Mouse (Mus musculus): ENCODE measurements at regions not wholly inside any gene's neighbourhood (a gene's known extent, or its start where the extent isn't known, plus 50 kb on each side); places are given as distances from the start of the nearest gene placed in this dataset.

DNA sequence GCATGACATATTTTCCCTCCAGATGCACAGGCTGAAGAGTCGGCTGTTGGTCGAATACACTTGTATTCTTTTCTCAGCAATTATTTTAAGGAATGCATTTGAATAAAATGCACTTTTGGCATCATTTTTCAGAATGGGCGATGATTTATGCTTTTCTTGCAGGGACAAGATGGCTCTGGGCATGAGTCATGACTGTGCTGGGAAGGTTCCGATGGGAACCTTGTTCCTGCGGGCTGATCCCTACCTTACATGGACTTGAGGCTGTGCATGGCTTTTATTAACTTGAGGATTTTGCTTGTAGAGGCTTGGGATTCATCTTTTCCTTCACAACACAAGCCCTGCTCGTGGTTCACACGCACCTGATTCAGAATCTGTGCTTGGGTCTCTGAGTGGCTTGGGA, 481.7 kb upstream of the Jag1 start:
- Histone ChIP-seq H3K36me3 (ENCODE audit: control insufficient read depth, insufficient read depth) (no peaks in the 10 kb centered on the region), H3K4me3 (no peak overlapping the region), H3K4me2 (ENCODE audit: low read depth) (peak overlapping the region; percentile 52), H3ac (ENCODE audit: control insufficient read depth, insufficient read length) (no peak overlapping the region), H3K27me3 (ENCODE audit: control insufficient read depth, insufficient read depth, insufficient read length) (no peaks in the 10 kb centered on the region), H3K79me2 (ENCODE audit: control insufficient read depth, insufficient read depth) (no peaks in the 10 kb centered on the region)
- no peak for TF ChIP-seq MAX (IDR thresholded peaks at IDR 0.05; ENCODE audit: low read depth)
- TF ChIP-seq CEBPB (IDR thresholded peaks at IDR 0.05; ENCODE audit: insufficient read depth, poor library complexity, severe bottlenecking) = 0 out of 2 replicates have a peak, but pooled peaks have one; percentile 11

DNA sequence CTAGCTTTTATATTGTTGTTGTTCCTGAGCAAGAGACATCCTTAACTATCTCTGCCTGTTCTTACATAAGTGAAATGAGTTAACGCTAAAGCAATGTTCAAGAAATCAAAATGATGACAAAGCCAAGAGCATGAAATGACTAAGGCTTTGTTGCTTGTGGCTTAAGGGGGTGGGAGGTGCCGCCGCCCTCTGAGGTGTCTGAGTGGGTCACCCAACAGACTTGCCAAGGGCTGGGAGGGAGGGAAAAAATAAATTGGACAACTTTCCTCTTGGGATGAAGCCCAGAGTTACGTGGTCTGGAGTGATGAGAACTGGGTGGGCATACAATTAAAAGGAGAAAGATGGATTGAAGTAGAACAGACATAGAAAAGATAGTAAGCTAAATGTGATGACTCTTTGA, 478.1 kb upstream of the Jag1 start:
- no peak for TF ChIP-seq E2F4 (IDR thresholded peaks at IDR 0.05; ENCODE audit: insufficient read depth)
- TF ChIP-seq CEBPB (IDR thresholded peaks at IDR 0.05; ENCODE audit: insufficient read depth, poor library complexity, severe bottlenecking) = peak; percentile 71
- H3K36me3 ChIP-seq (ENCODE audit: control insufficient read depth, insufficient read depth) = no peaks in the 10 kb centered on the region
- no peak overlapping the region for H3ac ChIP-seq (ENCODE audit: control insufficient read depth, insufficient read length)
- peak overlapping the region; percentile 26 for H3K4me2 ChIP-seq (ENCODE audit: low read depth)
- H3K4me3 ChIP-seq = no peak overlapping the region
- H3K27me3 ChIP-seq (ENCODE audit: control insufficient read depth, insufficient read depth, insufficient read length) = no peaks in the 10 kb centered on the region
- H3K79me2 ChIP-seq (ENCODE audit: control insufficient read depth, insufficient read depth) = no peaks in the 10 kb centered on the region

DNA sequence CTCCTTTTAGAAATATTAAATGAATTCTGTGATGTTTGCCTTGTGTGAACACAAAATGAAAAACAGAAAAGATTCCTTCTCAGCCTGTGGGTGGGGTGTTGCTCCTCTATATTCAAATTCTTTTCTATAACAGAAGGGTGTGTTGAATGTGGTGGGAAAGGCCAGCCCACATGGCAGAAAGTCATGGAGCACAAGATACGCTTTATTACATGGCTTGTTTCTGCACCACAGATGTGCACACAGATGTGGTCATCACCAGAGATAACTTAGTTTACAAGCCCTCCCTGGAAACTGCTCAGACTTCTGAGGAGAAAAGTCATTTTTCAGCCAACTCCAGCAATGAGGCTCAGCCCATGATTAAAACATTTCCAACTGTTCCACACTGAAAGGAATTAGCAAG, 475.1 kb upstream of the Jag1 start:
- Histone ChIP-seq H3K79me2 (ENCODE audit: control insufficient read depth, insufficient read depth) (no peaks in the 10 kb centered on the region), H3K4me3 (no peak overlapping the region), H3K4me2 (ENCODE audit: low read depth) (no peak overlapping the region), H3ac (ENCODE audit: control insufficient read depth, insufficient read length) (no peak overlapping the region), H3K36me3 (ENCODE audit: control insufficient read depth, insufficient read depth) (no peaks in the 10 kb centered on the region), H3K27me3 (ENCODE audit: control insufficient read depth, insufficient read depth, insufficient read length) (no peaks in the 10 kb centered on the region)
- no peak for TF ChIP-seq USF1 (IDR thresholded peaks at IDR 0.05; ENCODE audit: low read depth)
- no peak for TF ChIP-seq MYOD1 (IDR thresholded peaks at IDR 0.05; ENCODE audit: control insufficient read depth in 1 of 3, insufficient read length in 2 of 3, low read depth in 2 of 3)
- TF ChIP-seq REST (IDR thresholded peaks at IDR 0.05; ENCODE audit: insufficient read depth, insufficient read length) = no peak
- no peak for TF ChIP-seq MYOG (IDR thresholded peaks at IDR 0.05; ENCODE audit: control insufficient read depth in 1 of 3, insufficient read depth in 1 of 3, insufficient read length in 2 of 3, low read depth in 2 of 3)
- no peak for TF ChIP-seq POLR2A (IDR thresholded peaks at IDR 0.05; ENCODE audit: insufficient read length, low read depth)
- TF ChIP-seq CEBPB (IDR thresholded peaks at IDR 0.05; ENCODE audit: insufficient read depth, poor library complexity, severe bottlenecking) = no peak
- no peak for TF ChIP-seq POLR2AphosphoS2 (IDR thresholded peaks at IDR 0.05; ENCODE audit: insufficient read length, low read depth)
- no peak for TF ChIP-seq E2F4 (IDR thresholded peaks at IDR 0.05; ENCODE audit: insufficient read depth)
- no peak for TF ChIP-seq TCF3 (IDR thresholded peaks at IDR 0.05; ENCODE audit: insufficient read length, low read depth)
- TF ChIP-seq SRF (IDR thresholded peaks at IDR 0.05; ENCODE audit: control insufficient read depth, insufficient read length, low read depth) = no peak
- no peak for TF ChIP-seq MAX (IDR thresholded peaks at IDR 0.05; ENCODE audit: low read depth)
- TF ChIP-seq TCF12 (IDR thresholded peaks at IDR 0.05; ENCODE audit: insufficient read depth, poor library complexity, severe bottlenecking) = no peak

DNA sequence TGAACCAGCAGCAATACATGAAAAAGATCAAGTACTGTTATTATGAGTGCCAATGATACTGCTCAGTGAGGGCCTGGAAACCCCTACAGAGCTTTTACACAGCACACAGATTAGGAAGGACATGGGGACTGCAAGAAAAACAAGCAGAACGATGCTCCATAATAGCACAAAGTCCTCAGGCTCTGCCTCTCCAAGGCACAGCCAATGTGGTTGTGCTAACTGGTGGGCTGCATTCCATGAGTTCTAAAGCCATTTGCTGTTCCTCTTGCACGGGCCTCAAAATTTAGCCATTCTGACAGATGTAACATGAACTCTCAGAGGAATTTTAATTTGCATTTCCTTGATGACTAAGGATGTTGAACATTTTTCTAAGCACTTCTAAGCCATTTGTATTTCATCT, 465.0 kb upstream of the Jag1 start:
- Histone ChIP-seq H3K27me3 (ENCODE audit: control insufficient read depth, insufficient read depth, insufficient read length) (no peaks in the 10 kb centered on the region), H3ac (ENCODE audit: control insufficient read depth, insufficient read length) (no peak overlapping the region)
- TF ChIP-seq POLR2AphosphoS2 (IDR thresholded peaks at IDR 0.05; ENCODE audit: insufficient read length, low read depth) (no peak), CEBPB (IDR thresholded peaks at IDR 0.05; ENCODE audit: insufficient read depth, poor library complexity, severe bottlenecking) (no peak), SRF (IDR thresholded peaks at IDR 0.05; ENCODE audit: control insufficient read depth, insufficient read length, low read depth) (no peak), MYOD1 (IDR thresholded peaks at IDR 0.05; ENCODE audit: control insufficient read depth in 1 of 3, insufficient read length in 2 of 3, low read depth in 2 of 3) (no peak), TCF12 (IDR thresholded peaks at IDR 0.05; ENCODE audit: insufficient read depth, poor library complexity, severe bottlenecking) (no peak), TCF3 (IDR thresholded peaks at IDR 0.05; ENCODE audit: insufficient read length, low read depth) (no peak), MYOG (IDR thresholded peaks at IDR 0.05; ENCODE audit: control insufficient read depth in 1 of 3, insufficient read depth in 1 of 3, insufficient read length in 2 of 3, low read depth in 2 of 3) (no peak), E2F4 (IDR thresholded peaks at IDR 0.05; ENCODE audit: insufficient read depth) (no peak), POLR2A (IDR thresholded peaks at IDR 0.05; ENCODE audit: insufficient read length, low read depth) (no peak), MAX (IDR thresholded peaks at IDR 0.05; ENCODE audit: low read depth) (no peak), USF1 (IDR thresholded peaks at IDR 0.05; ENCODE audit: low read depth) (no peak), REST (IDR thresholded peaks at IDR 0.05; ENCODE audit: insufficient read depth, insufficient read length) (no peak)

DNA sequence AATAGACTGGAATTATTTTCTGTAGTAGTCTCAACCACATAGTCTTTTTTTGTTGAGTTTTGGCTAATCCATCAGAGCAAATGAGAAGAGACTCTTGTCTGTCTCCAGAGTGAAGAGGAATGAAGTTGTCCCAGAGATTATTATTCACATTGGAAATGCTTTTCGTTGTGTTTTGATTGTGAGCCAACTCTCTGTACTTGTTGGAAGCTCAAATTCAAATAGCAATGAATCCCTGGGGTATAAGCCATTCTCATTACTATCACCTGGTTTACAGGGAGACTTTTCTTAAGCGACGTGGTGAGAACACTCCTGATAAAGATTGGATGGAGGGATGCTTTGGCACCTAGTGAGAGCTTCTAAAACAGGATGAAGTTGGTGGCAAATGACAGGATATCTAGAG, 459.3 kb upstream of the Jag1 start:
- H3K36me3 ChIP-seq (ENCODE audit: control insufficient read depth, insufficient read depth) = no peaks in the 10 kb centered on the region

More for the DNA sequence above, 465.0 kb upstream of the Jag1 start:
- Histone ChIP-seq H3K4me2 (ENCODE audit: low read depth) (peak overlapping the region; percentile 12), H3K36me3 (ENCODE audit: control insufficient read depth, insufficient read depth) (no peaks in the 10 kb centered on the region), H3K4me3 (no peak overlapping the region), H3K79me2 (ENCODE audit: control insufficient read depth, insufficient read depth) (no peaks in the 10 kb centered on the region)

More for the DNA sequence above, 459.3 kb upstream of the Jag1 start:
- TF ChIP-seq MAX (IDR thresholded peaks at IDR 0.05; ENCODE audit: low read depth) (no peak), MYOG (IDR thresholded peaks at IDR 0.05; ENCODE audit: control insufficient read depth in 1 of 3, insufficient read depth in 1 of 3, insufficient read length in 2 of 3, low read depth in 2 of 3) (no peak), TCF12 (IDR thresholded peaks at IDR 0.05; ENCODE audit: insufficient read depth, poor library complexity, severe bottlenecking) (no peak), REST (IDR thresholded peaks at IDR 0.05; ENCODE audit: insufficient read depth, insufficient read length) (no peak), E2F4 (IDR thresholded peaks at IDR 0.05; ENCODE audit: insufficient read depth) (no peak)
- Histone ChIP-seq H3K79me2 (ENCODE audit: control insufficient read depth, insufficient read depth) (no peaks in the 10 kb centered on the region), H3K4me2 (ENCODE audit: low read depth) (no peak overlapping the region), H3K27me3 (ENCODE audit: control insufficient read depth, insufficient read depth, insufficient read length) (no peaks in the 10 kb centered on the region), H3ac (ENCODE audit: control insufficient read depth, insufficient read length) (no peak overlapping the region), H3K4me3 (no peak overlapping the region)
